Mouse (Mus musculus): ENCODE results near the gene Klhl30. TPM values are rescaled to one million over a fixed set of nuclear protein-coding genes. Genes with fewer than 3 reads are reported as not detected.

Gene Klhl30
- polyA plus RNA-seq, 1 experiment from 2014 or later, result 0.07 TPM

DNA sequence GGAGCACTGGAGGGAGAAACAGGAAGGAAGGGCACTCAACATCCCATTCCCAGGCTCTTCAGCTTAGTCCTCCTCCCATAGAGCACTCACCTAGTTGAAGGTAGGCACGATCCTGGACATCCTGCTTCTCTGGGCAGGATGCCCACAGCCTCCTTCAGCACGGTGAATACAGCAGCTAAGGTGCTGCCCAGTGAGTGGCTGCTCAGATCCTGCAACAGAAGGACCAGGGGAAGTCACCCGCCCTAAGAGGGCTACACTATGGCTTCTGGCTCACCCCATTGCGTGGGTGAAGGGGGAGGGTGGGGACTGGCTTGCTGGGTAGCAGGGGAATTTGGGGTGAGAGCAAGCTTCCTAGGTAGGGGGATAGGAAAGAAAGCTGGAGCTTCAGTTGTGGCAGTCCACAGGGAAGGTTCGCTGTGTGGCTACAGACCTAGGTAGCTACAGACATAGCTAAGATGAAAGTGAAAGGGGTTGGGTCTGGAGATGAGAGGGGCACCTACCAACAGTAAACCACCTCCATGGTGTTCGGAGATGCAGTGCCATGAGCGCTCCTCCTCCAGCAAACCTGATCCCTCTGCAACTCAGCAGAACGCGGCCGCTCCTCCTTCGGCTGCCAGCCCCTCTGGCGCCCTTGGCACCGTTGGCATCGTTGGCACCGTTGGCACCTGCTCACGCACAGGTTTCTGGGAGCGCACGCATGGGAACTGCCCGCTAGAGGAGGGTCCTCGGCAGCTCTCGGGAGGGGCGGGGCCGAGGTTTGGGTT lies 54.8 kb downstream of the Klhl30 start:
- 62% methylated on average over 23 of the region's 23 CpGs for WGBS
- Histone ChIP-seq H3K36me3 (ENCODE audit: control insufficient read depth, insufficient read depth, low read length) (no peaks in the 10 kb centered on the region), H3K4me1 (ENCODE audit: control insufficient read depth, insufficient read depth, low read length) (no peaks in the 10 kb centered on the region), H3K4me3 (ENCODE audit: low read length) (no peak overlapping the region), H3K27me3 (ENCODE audit: control insufficient read depth, insufficient read depth, low read length) (no peaks in the 10 kb centered on the region), H3K4me2 (replicated peaks; ENCODE audit: low read depth, low read length) (no peak overlapping the region), H3K27ac (ENCODE audit: low read depth, low read length) (no peak overlapping the region), H3K9me3 (ENCODE audit: control insufficient read depth, low read length) (no peaks in the 10 kb centered on the region), H3K9ac (ENCODE audit: low read depth, low read length) (no peak overlapping the region)
- ATAC-seq (ENCODE audit: low FRiP score, low TSS enrichment), result no peak

DNA sequence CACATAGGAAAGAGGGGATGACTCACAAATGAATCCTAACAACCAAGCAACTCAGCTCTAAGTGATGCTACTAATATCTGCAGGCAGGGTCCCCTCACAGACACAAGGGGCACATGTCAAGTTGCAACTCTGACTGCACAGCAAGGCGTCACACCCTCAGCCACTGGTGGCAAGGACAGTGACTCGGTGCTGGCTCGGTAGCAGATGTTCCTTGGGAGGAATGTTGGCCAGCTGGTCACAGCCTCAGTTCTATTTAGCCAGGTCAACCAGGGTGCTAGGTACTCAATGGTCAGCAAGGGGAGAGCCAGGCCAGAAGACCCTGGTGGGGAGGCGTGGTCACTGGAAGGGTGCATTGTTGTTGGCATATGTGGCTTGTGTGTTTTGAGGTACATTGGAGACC lies 57.0 kb downstream of the Klhl30 start:
- H3K9ac ChIP-seq (ENCODE audit: low read depth, low read length), result no peak overlapping the region
- no peaks in the 10 kb centered on the region for H3K27me3 ChIP-seq (ENCODE audit: control insufficient read depth, insufficient read depth, low read length)
- H3K4me3 ChIP-seq (ENCODE audit: low read length), result no peak overlapping the region
- 68% methylated on average over 4 of the region's 4 CpGs for WGBS
- no peak overlapping the region for H3K4me2 ChIP-seq (replicated peaks; ENCODE audit: low read depth, low read length)
- ATAC-seq (ENCODE audit: low FRiP score, low TSS enrichment), result no peak
- no peaks in the 10 kb centered on the region for H3K36me3 ChIP-seq (ENCODE audit: control insufficient read depth, insufficient read depth, low read length)
- H3K9me3 ChIP-seq (ENCODE audit: control insufficient read depth, low read length), result no peaks in the 10 kb centered on the region
- H3K4me1 ChIP-seq (ENCODE audit: control insufficient read depth, insufficient read depth, low read length), result peaks cover 5% of the 10 kb centered on the region
- H3K27ac ChIP-seq (ENCODE audit: low read depth, low read length), result no peak overlapping the region

GRCm38 (mm10) chr1:91411631-91412285 lies 60.9 kb downstream of the Klhl30 start:
- no peaks in the 10 kb centered on the region for H3K27me3 ChIP-seq (ENCODE audit: control insufficient read depth, insufficient read depth, low read length)
- no peak for ATAC-seq (ENCODE audit: low FRiP score, low TSS enrichment)
- no peaks in the 10 kb centered on the region for H3K36me3 ChIP-seq (ENCODE audit: control insufficient read depth, insufficient read depth, low read length)
- peak overlapping the region; percentile 85; the same call in 1 of the 2 replicates for H3K9ac ChIP-seq (ENCODE audit: low read depth, low read length)
- H3K9me3 ChIP-seq (ENCODE audit: control insufficient read depth, low read length), result no peaks in the 10 kb centered on the region
- peaks cover 19% of the 10 kb centered on the region for H3K4me1 ChIP-seq (ENCODE audit: control insufficient read depth, insufficient read depth, low read length)
- 64% methylated on average over 8 of the region's 8 CpGs for WGBS
- peak overlapping the region; percentile 76 for H3K4me3 ChIP-seq (ENCODE audit: low read length)
- peak overlapping the region; percentile 99 for H3K4me2 ChIP-seq (replicated peaks; ENCODE audit: low read depth, low read length)
- H3K27ac ChIP-seq (ENCODE audit: low read depth, low read length), result no peak overlapping the region

Other genes starting within 250 kb of the Klhl30 start
- 0.97 and 1.0 TPM in 2 replicates for gene Rbm44, start 205.9 kb upstream of the Klhl30 start, polyA plus RNA-seq (2014; fragmentation: Nextera tagmentation; extraction: Ambion mirVana)
- gene Ramp1, start 171.2 kb upstream of the Klhl30 start, polyA plus RNA-seq (2014; fragmentation: Nextera tagmentation; extraction: Ambion mirVana), result 1.1 and 1.2 TPM in 2 replicates
- 72.4 and 80.5 TPM in 2 replicates for gene Ube2f, start 100.7 kb upstream of the Klhl30 start, polyA plus RNA-seq (2014; fragmentation: Nextera tagmentation; extraction: Ambion mirVana)
- 11.4 and 15.3 TPM in 2 replicates for gene Scly, start 52.7 kb upstream of the Klhl30 start, polyA plus RNA-seq (2014; fragmentation: Nextera tagmentation; extraction: Ambion mirVana)
- 0.03 TPM in 1 of 2 replicates, not detected in the other for gene Espnl, start 28.9 kb upstream of the Klhl30 start, polyA plus RNA-seq (2014; fragmentation: Nextera tagmentation; extraction: Ambion mirVana)
- gene Erfe, start 15.4 kb downstream of the Klhl30 start, polyA plus RNA-seq (2014; fragmentation: Nextera tagmentation; extraction: Ambion mirVana), result 2.3 and 2.5 TPM in 2 replicates
- gene Ilkap, start 47.8 kb downstream of the Klhl30 start, polyA plus RNA-seq (2014; fragmentation: Nextera tagmentation; extraction: Ambion mirVana), result 130 and 136 TPM in 2 replicates
- gene Hes6, start 63.0 kb downstream of the Klhl30 start, polyA plus RNA-seq (2014; fragmentation: Nextera tagmentation; extraction: Ambion mirVana), result 61.1 and 65.8 TPM in 2 replicates
- gene Per2, start 108.3 kb downstream of the Klhl30 start, polyA plus RNA-seq (2014; fragmentation: Nextera tagmentation; extraction: Ambion mirVana), result 2.5 and 3.6 TPM in 2 replicates
- 7.6 and 7.7 TPM in 2 replicates for gene Traf3ip1, start 143.6 kb downstream of the Klhl30 start, polyA plus RNA-seq (2014; fragmentation: Nextera tagmentation; extraction: Ambion mirVana)
- 2.4 and 5.9 TPM in 2 replicates for gene Asb1, start 189.5 kb downstream of the Klhl30 start, polyA plus RNA-seq (2014; fragmentation: Nextera tagmentation; extraction: Ambion mirVana)

Data from kidney, embryonic 14.5 days (tissue).